Mouse (Mus musculus) lung, embryonic 15.5 days (tissue): Measurements from ENCODE around the gene Erich4. TPM values are rescaled to one million over a fixed set of nuclear protein-coding genes. Genes with fewer than 3 reads are reported as not detected.
A peak's percentile ranks its signal among the peaks of the same experiment; 100 is the strongest.

Experiments used
- ATAC-seq: fragments of 200-750 bp; cut with Nextera tagmentation; 2 replicates; pipeline ENCODE4 v1.8.0; 2017; ENCODE audit warnings: moderate number of reproducible peaks, borderline replicate concordance; ENCODE audit not compliant: low FRiP score, low TSS enrichment; ENCODE audit errors: extremely low read depth
- H3K27ac ChIP-seq: fragments of 300-500 bp; sonication (generic); 2 replicates; pipeline ENCODE4 v1.5.1; 2015; ENCODE audit warnings: moderate library complexity, mild to moderate bottlenecking, inconsistent platforms
- H3K27me3 ChIP-seq: fragments of 300-500 bp; sonication (generic); 2 replicates; pipeline ENCODE4 v1.6.1; 2015; ENCODE audit warnings: inconsistent platforms
- H3K36me3 ChIP-seq: fragments of 300-500 bp; sonication (generic); 2 replicates; pipeline ENCODE4 v1.6.1; 2015; ENCODE audit warnings: inconsistent platforms
- H3K4me1 ChIP-seq: fragments of 300-500 bp; sonication (generic); 2 replicates; pipeline ENCODE4 v1.6.1; 2015; ENCODE audit warnings: inconsistent platforms
- H3K4me2 ChIP-seq: fragments of 300-500 bp; sonication (generic); 2 replicates; pipeline ENCODE4 v1.6.1; 2015; ENCODE audit warnings: inconsistent platforms, mild to moderate bottlenecking, moderate library complexity
- H3K4me3 ChIP-seq: fragments of 300-500 bp; sonication (generic); 2 replicates; pipeline ENCODE4 v1.5.1; 2015; ENCODE audit warnings: mild to moderate bottlenecking, inconsistent platforms
- H3K9ac ChIP-seq: fragments of 300-500 bp; sonication (generic); 2 replicates; pipeline ENCODE4 v1.6.1; 2015; ENCODE audit warnings: inconsistent platforms
- H3K9me3 ChIP-seq: fragments of 300-500 bp; sonication (generic); 2 replicates; pipeline ENCODE4 v1.6.1; 2016; ENCODE audit warnings: inconsistent platforms
- WGBS: fragments of 180-500 bp; shearing (Covaris S2); methylation state at CpG from one replicate; pipeline ENCODE4 v1.1.7; 2015; 5-methylcytosine and 5-hydroxymethylcytosine counted together
- polyA plus RNA-seq: library from polyadenylated mRNA; unstranded; fragments of >200 nt; fragmentation: Nextera tagmentation; extraction: Ambion mirVana; gene quantifications from 2 replicates; pipeline ENCODE4 v1.2.1, GENCODE M21; 2015

Gene Erich4
- polyA plus RNA-seq, 1 experiment from 2014 or later, result not detected

GRCm38 (mm10) chr7:25637099-25637498, 21.4 kb upstream of the Erich4 start:
- H3K9ac ChIP-seq, result no peak overlapping the region
- no peak overlapping the region for H3K27ac ChIP-seq
- no peaks in the 10 kb centered on the region for H3K27me3 ChIP-seq
- H3K9me3 ChIP-seq, result no peaks in the 10 kb centered on the region
- H3K36me3 ChIP-seq, result peaks cover 3% of the 10 kb centered on the region; the same call in 1 of the 2 replicates
- 81% methylated on average over 5 of the region's 5 CpGs for WGBS
- no peak overlapping the region for H3K4me3 ChIP-seq
- H3K4me1 ChIP-seq, result no peaks in the 10 kb centered on the region
- no peak overlapping the region for H3K4me2 ChIP-seq
- no peak for ATAC-seq

DNA sequence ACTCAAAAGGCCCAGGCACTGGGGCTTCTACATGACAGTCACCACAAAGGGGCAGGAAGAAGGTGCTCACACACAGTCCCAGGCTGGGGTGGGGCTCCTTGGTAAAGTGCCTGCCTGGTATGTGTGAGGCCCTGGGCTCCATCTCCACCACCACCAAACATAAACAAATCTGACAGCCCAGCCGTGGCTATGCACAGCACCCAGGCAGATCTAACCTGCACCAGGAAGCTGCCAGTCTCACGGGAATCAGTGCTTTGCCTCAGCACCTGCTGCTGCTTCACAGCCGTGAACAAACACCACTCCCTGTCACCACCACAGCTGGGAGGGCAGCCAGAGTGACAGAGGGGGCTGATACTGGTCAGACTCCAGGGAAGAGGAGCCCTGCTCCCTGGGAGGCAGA, 20.7 kb upstream of the Erich4 start:
- WGBS, result 26% methylated on average over 3 of the region's 3 CpGs
- H3K27ac ChIP-seq, result no peak overlapping the region
- peaks cover 3% of the 10 kb centered on the region; the same call in 1 of the 2 replicates for H3K36me3 ChIP-seq
- no peak overlapping the region for H3K4me3 ChIP-seq
- H3K9me3 ChIP-seq, result no peaks in the 10 kb centered on the region
- no peaks in the 10 kb centered on the region for H3K4me1 ChIP-seq
- no peak overlapping the region for H3K9ac ChIP-seq
- H3K27me3 ChIP-seq, result no peaks in the 10 kb centered on the region
- H3K4me2 ChIP-seq, result no peak overlapping the region
- no peak for ATAC-seq

GRCm38 (mm10) chr7:25632679-25633078, 17.0 kb upstream of the Erich4 start:
- Histone ChIP-seq H3K27me3 (no peaks in the 10 kb centered on the region), H3K27ac (no peak overlapping the region), H3K9me3 (no peaks in the 10 kb centered on the region), H3K9ac (no peak overlapping the region), H3K4me1 (peaks cover 13% of the 10 kb centered on the region), H3K36me3 (peaks cover 3% of the 10 kb centered on the region; the same call in 1 of the 2 replicates), H3K4me3 (no peak overlapping the region), H3K4me2 (no peak overlapping the region)
- WGBS, result 86% methylated on average over 5 of the region's 5 CpGs
- ATAC-seq, result no peak

GRCm38 (mm10) chr7:25628323-25628620, 12.6 kb upstream of the Erich4 start:
- peaks cover 3% of the 10 kb centered on the region; the same call in 1 of the 2 replicates for H3K36me3 ChIP-seq
- peak overlapping the region; percentile 45 for H3K4me3 ChIP-seq
- peak overlapping the region; percentile 46 for H3K9ac ChIP-seq
- no peak for ATAC-seq
- H3K27me3 ChIP-seq, result no peaks in the 10 kb centered on the region
- WGBS, result 42% methylated on average over 8 of the region's 8 CpGs
- H3K4me1 ChIP-seq, result peaks cover 28% of the 10 kb centered on the region
- peak overlapping the region; percentile 91 for H3K4me2 ChIP-seq
- no peaks in the 10 kb centered on the region for H3K9me3 ChIP-seq
- no peak overlapping the region for H3K27ac ChIP-seq

GRCm38 (mm10) chr7:25627431-25628322, 12.0 kb upstream of the Erich4 start:
- H3K9ac ChIP-seq, result peak overlapping the region; percentile 46
- H3K4me3 ChIP-seq, result peak overlapping the region; percentile 45
- WGBS, result 10% methylated on average over 38 of the region's 38 CpGs
- H3K27me3 ChIP-seq, result no peaks in the 10 kb centered on the region
- ATAC-seq, result peak; percentile 87
- H3K4me1 ChIP-seq, result peaks cover 28% of the 10 kb centered on the region
- H3K9me3 ChIP-seq, result no peaks in the 10 kb centered on the region
- H3K36me3 ChIP-seq, result no peaks in the 10 kb centered on the region; the same call in 1 of the 2 replicates
- peak overlapping the region; percentile 74 for H3K27ac ChIP-seq
- H3K4me2 ChIP-seq, result peak overlapping the region; percentile 91

GRCm38 (mm10) chr7:25626509-25627430, 11.1 kb upstream of the Erich4 start, which contains the start of gene B3gnt8:
Gene B3gnt8 (plus strand): TSS chr7:25626654.
- Histone ChIP-seq H3K36me3 (peaks cover 4% of the 10 kb centered on the region; the same call in 1 of the 2 replicates), H3K9me3 (no peaks in the 10 kb centered on the region), H3K4me2 (peak within 1 kb of the TSS; percentile 91), H3K4me3 (peak within 1 kb of the TSS; percentile 45), H3K27me3 (no peaks in the 10 kb centered on the region), H3K4me1 (peaks cover 28% of the 10 kb centered on the region), H3K9ac (peak within 1 kb of the TSS; percentile 46), H3K27ac (peak within 1 kb of the TSS; percentile 74)
- peak; percentile 32; the same call in 1 of the 2 replicates for ATAC-seq
- 9% methylated on average over 29 of the region's 29 CpGs for WGBS

- H3K4me3 ChIP-seq, result no peak overlapping the region
- H3K27ac ChIP-seq, result peak overlapping the region; percentile 74; the same call in 1 of the 2 replicates
- H3K9me3 ChIP-seq, result no peaks in the 10 kb centered on the region
- no peaks in the 10 kb centered on the region for H3K27me3 ChIP-seq
- ATAC-seq, result no peak
- WGBS, result 75% methylated on average over 10 of the region's 10 CpGs
- no peak overlapping the region for H3K4me2 ChIP-seq
- peaks cover 4% of the 10 kb centered on the region; the same call in 1 of the 2 replicates for H3K36me3 ChIP-seq
- no peak overlapping the region for H3K9ac ChIP-seq
- H3K4me1 ChIP-seq, result peaks cover 28% of the 10 kb centered on the region
Measured at GRCm38 (mm10) chr7:25625594-25626250, 10.0 kb upstream of the Erich4 start.

DNA sequence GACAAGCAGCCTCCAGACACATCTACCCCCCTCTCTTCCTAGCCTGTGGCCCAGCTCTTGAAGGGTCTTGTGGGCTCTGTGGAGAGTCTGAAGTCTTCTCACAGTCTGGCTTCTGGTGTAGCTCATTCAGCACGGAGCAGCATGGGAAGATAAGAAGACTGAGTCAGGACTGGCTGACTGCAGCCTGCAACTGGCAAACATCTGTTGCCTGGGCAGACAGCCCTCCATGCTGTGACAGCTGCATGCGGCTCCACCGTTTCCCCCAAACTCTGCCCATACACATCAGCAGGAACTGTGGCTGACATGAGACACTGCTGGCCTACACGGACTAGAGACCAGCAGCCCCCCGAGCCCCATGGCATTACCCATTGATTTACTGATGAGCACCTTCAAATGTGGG, 9.2 kb upstream of the Erich4 start:
- ATAC-seq, result no peak; the same call in 1 of the 2 replicates
- WGBS, result 63% methylated on average over 5 of the region's 5 CpGs
- H3K4me2 ChIP-seq, result no peak overlapping the region
- H3K36me3 ChIP-seq, result peaks cover 4% of the 10 kb centered on the region; the same call in 1 of the 2 replicates
- H3K4me1 ChIP-seq, result peaks cover 28% of the 10 kb centered on the region
- no peak overlapping the region for H3K9ac ChIP-seq
- H3K4me3 ChIP-seq, result no peak overlapping the region
- H3K27me3 ChIP-seq, result no peaks in the 10 kb centered on the region
- no peaks in the 10 kb centered on the region for H3K9me3 ChIP-seq
- H3K27ac ChIP-seq, result 0 out of 2 replicates have a peak overlapping the region, but pooled peaks have one; percentile 43

GRCm38 (mm10) chr7:25623857-25624370, 8.2 kb upstream of the Erich4 start:
- H3K36me3 ChIP-seq, result peaks cover 4% of the 10 kb centered on the region; the same call in 1 of the 2 replicates
- whole genome bisulfite sequencing, result 89% methylated on average over 11 of the region's 11 CpGs
- no peak for ATAC-seq
- no peak overlapping the region for H3K9ac ChIP-seq
- H3K27me3 ChIP-seq, result no peaks in the 10 kb centered on the region
- H3K9me3 ChIP-seq, result no peaks in the 10 kb centered on the region
- no peak overlapping the region for H3K4me3 ChIP-seq
- peaks cover 29% of the 10 kb centered on the region for H3K4me1 ChIP-seq
- H3K27ac ChIP-seq, result no peak overlapping the region
- H3K4me2 ChIP-seq, result no peak overlapping the region

DNA sequence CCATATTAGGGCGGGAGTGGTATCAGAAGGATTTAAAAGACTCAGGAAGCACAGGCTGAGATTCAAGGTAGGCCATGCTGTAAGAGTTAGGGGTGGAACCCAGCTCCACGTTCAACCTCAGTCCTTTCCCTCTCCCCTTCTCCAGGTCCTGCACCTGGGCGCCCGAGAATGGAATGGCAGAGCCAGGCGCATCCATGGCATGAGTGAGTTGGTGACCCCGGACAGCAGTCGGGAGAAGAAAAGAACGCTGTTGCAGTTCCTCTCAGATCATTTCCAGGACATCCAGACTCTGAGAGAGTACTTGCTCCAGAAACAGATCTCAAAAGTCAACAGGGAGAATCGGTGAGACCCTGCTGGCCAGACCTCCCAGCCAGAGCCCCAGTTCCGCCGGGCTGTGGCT, 5.1 kb upstream of the Erich4 start:
- WGBS, result 94% methylated on average over 11 of the region's 11 CpGs
- no peaks in the 10 kb centered on the region for H3K27me3 ChIP-seq
- no peak overlapping the region for H3K4me3 ChIP-seq
- ATAC-seq, result no peak
- H3K27ac ChIP-seq, result no peak overlapping the region
- no peak overlapping the region for H3K9ac ChIP-seq
- no peaks in the 10 kb centered on the region for H3K9me3 ChIP-seq
- H3K4me2 ChIP-seq, result no peak overlapping the region
- H3K4me1 ChIP-seq, result peaks cover 4% of the 10 kb centered on the region
- peaks cover 4% of the 10 kb centered on the region; the same call in 1 of the 2 replicates for H3K36me3 ChIP-seq

DNA sequence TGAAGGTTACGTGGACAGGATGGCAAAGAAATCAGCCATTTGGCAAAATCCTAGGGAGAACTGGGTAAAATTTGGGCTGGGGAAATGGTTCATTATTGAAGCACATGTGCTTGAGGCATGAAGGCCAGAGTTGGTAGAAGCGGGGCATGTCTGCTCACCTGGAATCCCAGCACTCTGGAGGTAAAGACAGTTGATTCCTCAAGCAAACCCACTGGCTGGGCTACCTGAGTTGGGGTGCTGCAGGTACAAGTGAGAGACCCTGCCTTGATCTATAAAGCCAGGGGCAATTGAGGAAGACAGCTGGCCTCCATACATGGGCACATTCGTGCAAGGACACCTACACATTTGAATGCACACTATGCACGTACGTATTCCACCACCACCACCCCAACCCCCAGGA, 4.4 kb upstream of the Erich4 start:
- no peaks in the 10 kb centered on the region for H3K27me3 ChIP-seq
- H3K9me3 ChIP-seq, result no peaks in the 10 kb centered on the region
- no peak for ATAC-seq
- H3K4me1 ChIP-seq, result peaks cover 4% of the 10 kb centered on the region
- 90% methylated on average over 5 of the region's 5 CpGs for WGBS
- peak overlapping the region; percentile 63; the same call in 1 of the 2 replicates for H3K4me3 ChIP-seq
- peak overlapping the region; percentile 73 for H3K4me2 ChIP-seq
- H3K27ac ChIP-seq, result no peak overlapping the region
- peaks cover 4% of the 10 kb centered on the region; the same call in 1 of the 2 replicates for H3K36me3 ChIP-seq
- H3K9ac ChIP-seq, result no peak overlapping the region
